Mouse (Mus musculus) cerebellum, postnatal 25 days (tissue): ENCODE measurements around the gene Gga3.

ENCODE experiments used
- DNase-seq, 2 experiments: peaks; one replicate each; pipeline ENCODE4 v3.0.0; 2021; ENCODE audit warnings: mixed read lengths in 2 of 2

Gga3 gene

GRCm38 (mm10) chr11:115555717-115556116 is 48.1 kb downstream of the Gga3 start:
- DNase-seq: no peak

- peak in 1 of 2 experiments; percentile 18 for DNase-seq
Measured at GRCm38 (mm10) chr11:115552783-115553182, 51.1 kb downstream of the Gga3 start.

- no peak for DNase-seq
Measured at GRCm38 (mm10) chr11:115543571-115543970, 60.3 kb downstream of the Gga3 start.

GRCm38 (mm10) chr11:115538045-115538444 is 65.8 kb downstream of the Gga3 start:
- no peak for DNase-seq

- no peak for DNase-seq
Measured at GRCm38 (mm10) chr11:115536856-115537568, 66.8 kb downstream of the Gga3 start.

- DNase-seq: peak; percentile 100
Measured at GRCm38 (mm10) chr11:115536038-115536681, 67.7 kb downstream of the Gga3 start, which contains the start of gene Sumo2. Gene Sumo2, minus strand, starts transcription at chr11:115536276.

- peak in 1 of 2 experiments; percentile 84 for DNase-seq
Measured at GRCm38 (mm10) chr11:115535401-115536037, 68.3 kb downstream of the Gga3 start.

GRCm38 (mm10) chr11:115534759-115535371 is 69.0 kb downstream of the Gga3 start:
- DNase-seq: no peak
